In genomic region chr11:55012551-55013521, GRCm38 (mm10) we compare ENCODE assay signal across 11 mouse cellular contexts. TPM values are rescaled to one million over a fixed set of nuclear protein-coding genes. Genes with fewer than 3 reads are reported as not detected.
A peak's percentile ranks its signal among the peaks of the same experiment; 100 is the strongest.
DNase-seq lines count a peak whose midpoint lies in the region; ATAC-seq and TF ChIP-seq lines count a peak whose summit lies in the region.
"Had no signal": no experiment of that assay in that cellular context is flagged by ENCODE, and none has a peak within 500 bp of the region (broad histone marks: within the 10 kb centered on the region; RNA-seq: fewer than 3 reads in every experiment).

No protein-coding gene starts in this region.

- no peak overlapping the region for H3K4me3 ChIP-seq in heart, postnatal 0 days (ENCODE audit: low read depth, low read length)
- no peak overlapping the region for H3K4me3 ChIP-seq in heart, embryonic 11.5 days (ENCODE audit: low read depth, low read length)
- no peak overlapping the region for H3K4me3 ChIP-seq in bone marrow macrophage, adult 2 months (ENCODE audit: insufficient read depth, low read length)
- no peak overlapping the region for H3K4me3 ChIP-seq in kidney, embryonic 15.5 days (replicated peaks)
- H3K4me3 ChIP-seq: embryonic facial prominence, embryonic 15.5 days; hindbrain, embryonic 10.5 days had no signal

- TF ChIP-seq EP300 in heart, postnatal 0 days (IDR thresholded peaks at IDR 0.05; ENCODE audit: low read depth), result no peak

- H3K36me3 ChIP-seq in heart, postnatal 0 days (replicated peaks; ENCODE audit: control insufficient read depth, insufficient read depth, low read length), result peaks cover 78% of the 10 kb centered on the region
- H3K36me3 ChIP-seq in heart, embryonic 11.5 days (ENCODE audit: control insufficient read depth, insufficient read depth, low read length), result peaks cover 51% of the 10 kb centered on the region
- H3K36me3 ChIP-seq in kidney, embryonic 15.5 days, result peaks cover 82% of the 10 kb centered on the region

- 73% methylated on average over 5 of the region's 5 CpGs for WGBS in heart, postnatal 0 days
- WGBS in heart, embryonic 11.5 days (ENCODE audit: insufficient replicate concordance), result 67% methylated on average over 5 of the region's 5 CpGs
- WGBS in kidney, embryonic 15.5 days, result 70% methylated on average over 5 of the region's 5 CpGs

- H3K27me3 ChIP-seq in heart, postnatal 0 days (ENCODE audit: control insufficient read depth, insufficient read depth, low read length), result no peaks in the 10 kb centered on the region
- no peaks in the 10 kb centered on the region for H3K27me3 ChIP-seq in heart, embryonic 11.5 days (ENCODE audit: control insufficient read depth, insufficient read depth, low read length)
- H3K27me3 ChIP-seq in kidney, embryonic 15.5 days, result no peaks in the 10 kb centered on the region
- H3K27me3 ChIP-seq: embryonic facial prominence, embryonic 15.5 days had no signal

- H3K9ac ChIP-seq in heart, postnatal 0 days (replicated peaks; ENCODE audit: low read depth, low read length), result no peak overlapping the region
- H3K9ac ChIP-seq in heart, embryonic 11.5 days (ENCODE audit: low read depth, low read length), result no peak overlapping the region
- no peak overlapping the region for H3K9ac ChIP-seq in kidney, embryonic 15.5 days
- H3K9ac ChIP-seq: embryonic facial prominence, embryonic 15.5 days; liver, embryonic 14.5 days had no signal

- TF ChIP-seq POLR2A in bone marrow macrophage, adult 2 months (IDR thresholded peaks at IDR 0.05; ENCODE audit: borderline replicate concordance, low read depth, low read length), result no peak

- no peak overlapping the region for H3K4me2 ChIP-seq in heart, postnatal 0 days (ENCODE audit: low read depth, low read length)
- H3K4me2 ChIP-seq in heart, embryonic 11.5 days, result no peak overlapping the region
- no peak overlapping the region for H3K4me2 ChIP-seq in kidney, embryonic 15.5 days
- H3K4me2 ChIP-seq: embryonic facial prominence, embryonic 15.5 days had no signal

- peak; percentile 19; the same call in 1 of the 2 replicates for TF ChIP-seq CTCF in heart, postnatal 0 days (IDR thresholded peaks at IDR 0.05; ENCODE audit: low read depth)
- TF ChIP-seq CTCF in bone marrow macrophage, adult 2 months (IDR thresholded peaks at IDR 0.05; ENCODE audit: low read depth, low read length), result no peak

- H3K27ac ChIP-seq in heart, postnatal 0 days (ENCODE audit: low read depth), result no peak overlapping the region
- no peak overlapping the region for H3K27ac ChIP-seq in heart, embryonic 11.5 days (ENCODE audit: low read depth, low read length)
- H3K27ac ChIP-seq in bone marrow macrophage, adult 2 months (ENCODE audit: insufficient read depth, low read depth, low read length), result peak overlapping the region; percentile 68
- peak overlapping the region; percentile 65; the same call in 1 of the 2 replicates for H3K27ac ChIP-seq in kidney, embryonic 15.5 days
- H3K27ac ChIP-seq: embryonic facial prominence, embryonic 15.5 days; liver, embryonic 14.5 days had no signal

- DNase-seq in heart, postnatal 0 days (ENCODE audit: low spot score), result no peak
- no peak for DNase-seq in cerebellum, postnatal 25 days
- no peak for DNase-seq in natural killer cell, adult 2 months (ENCODE audit: low spot score in 2 of 2)
- DNase-seq in right cerebral cortex, postnatal 14 days, result no peak

- peaks cover 28% of the 10 kb centered on the region for H3K4me1 ChIP-seq in heart, postnatal 0 days (ENCODE audit: control insufficient read depth, insufficient read depth)
- peaks cover 23% of the 10 kb centered on the region for H3K4me1 ChIP-seq in heart, embryonic 11.5 days (ENCODE audit: control insufficient read depth, insufficient read depth, low read length)
- H3K4me1 ChIP-seq in bone marrow macrophage, adult 2 months (ENCODE audit: control insufficient read depth, insufficient read depth, low read length), result peaks cover 31% of the 10 kb centered on the region
- peaks cover 20% of the 10 kb centered on the region for H3K4me1 ChIP-seq in kidney, embryonic 15.5 days

- ATAC-seq in heart, postnatal 0 days (ENCODE audit: insufficient read depth, low read depth), result no peak
- no peak for ATAC-seq in heart, embryonic 11.5 days (replicated peaks; ENCODE audit: insufficient number of reproducible peaks, low FRiP score, low TSS enrichment)
- ATAC-seq in kidney, embryonic 15.5 days (replicated peaks; ENCODE audit: low FRiP score), result no peak
- ATAC-seq in megakaryocyte progenitor cell, adult 5-6 weeks (replicated peaks; ENCODE audit: poor library complexity), result peak; percentile 36; the same call in 1 of the 2 replicates

- no peaks in the 10 kb centered on the region for H3K9me3 ChIP-seq in heart, postnatal 0 days (replicated peaks; ENCODE audit: control insufficient read depth, low read length)
- H3K9me3 ChIP-seq in heart, embryonic 11.5 days (replicated peaks; ENCODE audit: control insufficient read depth, low read length), result no peaks in the 10 kb centered on the region
- no peaks in the 10 kb centered on the region for H3K9me3 ChIP-seq in kidney, embryonic 15.5 days (replicated peaks)
- H3K9me3 ChIP-seq: embryonic facial prominence, embryonic 15.5 days; hindbrain, embryonic 10.5 days had no signal

RNA-seq across cellular contexts. Expression of gene Anxa6, which starts 20.4 kb away (rescaled TPM):
- 306 and 424 TPM in 2 replicates for total RNA-seq in heart, postnatal 0 days (2014; rRNA removed; ENCODE audit: low replicate concordance)
- 250 and 254 TPM in 2 replicates for polyA plus RNA-seq in heart, postnatal 0 days (2015; fragmentation: Nextera tagmentation; extraction: Ambion mirVana)
- 300 and 370 TPM in 2 replicates for polyA plus RNA-seq in heart, embryonic 11.5 days (2014; fragmentation: Nextera tagmentation; extraction: Ambion mirVana)
- 157 and 169 TPM in 2 replicates for polyA plus RNA-seq in bone marrow macrophage, adult 2 months (2012; ENCODE audit: insufficient read depth, insufficient read length, missing spikeins)
- 201 and 233 TPM in 2 replicates for polyA plus RNA-seq in kidney, embryonic 15.5 days (2015; fragmentation: Nextera tagmentation; extraction: Ambion mirVana)
- 35.7 and 37.4 TPM in 2 replicates for total RNA-seq in megakaryocyte progenitor cell, adult 5-6 weeks (2015)
- total RNA-seq in megakaryocyte progenitor cell, adult 5-6 weeks (2017), result 63.2 and 82.4 TPM in 2 replicates

RNA-seq across cellular contexts. Expression of gene Tnip1, which starts 50.1 kb away (rescaled TPM):
- 16.6 and 19.9 TPM in 2 replicates for total RNA-seq in heart, postnatal 0 days (2014; rRNA removed; ENCODE audit: low replicate concordance)
- polyA plus RNA-seq in heart, postnatal 0 days (2015; fragmentation: Nextera tagmentation; extraction: Ambion mirVana), result 19.7 and 22.7 TPM in 2 replicates
- polyA plus RNA-seq in heart, embryonic 11.5 days (2014; fragmentation: Nextera tagmentation; extraction: Ambion mirVana), result 16.0 and 16.8 TPM in 2 replicates
- polyA plus RNA-seq in bone marrow macrophage, adult 2 months (2012; ENCODE audit: insufficient read depth, insufficient read length, missing spikeins), result 70.3 and 72.2 TPM in 2 replicates
- 16.8 and 20.7 TPM in 2 replicates for polyA plus RNA-seq in kidney, embryonic 15.5 days (2015; fragmentation: Nextera tagmentation; extraction: Ambion mirVana)
- 27.6 and 31.8 TPM in 2 replicates for total RNA-seq in megakaryocyte progenitor cell, adult 5-6 weeks (2015)
- total RNA-seq in megakaryocyte progenitor cell, adult 5-6 weeks (2017), result 33.8 and 38.6 TPM in 2 replicates

Comparison
In these comparisons a context has a peak if more than half of its experiments do, and no peak if none do; other contexts are left out.
1. H3K27ac ChIP-seq: peak in bone marrow macrophage, adult 2 months (single experiment) and kidney, embryonic 15.5 days (single experiment); none in heart, postnatal 0 days (single experiment) and heart, embryonic 11.5 days (single experiment).